16 mouse cellular contexts compared by ENCODE assay signal in the genomic region with DNA sequence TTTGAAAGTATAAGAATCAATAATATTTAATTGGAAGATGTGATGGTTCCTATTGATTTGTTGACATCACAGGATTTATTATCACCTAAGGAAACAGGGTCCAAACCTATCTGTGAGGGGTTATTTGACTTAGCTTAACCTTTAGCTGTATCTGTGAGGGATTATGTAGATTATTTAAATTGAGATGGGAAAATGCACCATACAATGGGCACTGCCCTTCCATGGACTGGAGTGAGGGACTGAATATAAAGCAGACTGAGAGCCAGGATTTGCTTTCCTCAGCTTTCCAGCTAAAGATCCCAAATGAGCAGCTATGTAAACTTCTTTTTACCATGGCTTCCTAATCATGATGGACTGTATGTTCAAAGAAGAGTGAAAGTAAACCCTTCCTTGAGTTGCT.
"Had no signal": no experiment of that assay in that cellular context is flagged by ENCODE, and none has a peak within 500 bp of the region (broad histone marks: within the 10 kb centered on the region; RNA-seq: fewer than 3 reads in every experiment).

No protein-coding gene starts in this region.

- H3K9ac ChIP-seq: neural tube, embryonic 13.5 days; neural tube, embryonic 15.5 days; stomach, embryonic 15.5 days had no signal

- H3K4me3 ChIP-seq: neural tube, embryonic 13.5 days; neural tube, embryonic 15.5 days; stomach, embryonic 15.5 days had no signal

- H3K4me2 ChIP-seq: neural tube, embryonic 13.5 days; neural tube, embryonic 15.5 days; stomach, embryonic 15.5 days had no signal

- H3K4me1 ChIP-seq: neural tube, embryonic 13.5 days; neural tube, embryonic 15.5 days; stomach, embryonic 15.5 days had no signal

- H3K27ac ChIP-seq: neural tube, embryonic 13.5 days; neural tube, embryonic 15.5 days; stomach, embryonic 15.5 days; stomach, postnatal 0 days had no signal

- DNase-seq: retina, postnatal 1 day; right cerebral cortex, adult 18-20 months; right cerebral cortex, postnatal 14 days; right cerebral cortex, postnatal 25 days; right cerebral cortex, postnatal 4 days; spleen, adult 18-20 months; thymus, adult 18-20 months; thymus, adult 2 months; thymus, postnatal 14 days; thymus, postnatal 25 days; thymus, postnatal 36 days; thymus, postnatal 4 days had no signal

- H3K9me3 ChIP-seq: neural tube, embryonic 13.5 days; neural tube, embryonic 15.5 days; stomach, embryonic 15.5 days had no signal

- H3K36me3 ChIP-seq: neural tube, embryonic 13.5 days; neural tube, embryonic 15.5 days; stomach, embryonic 15.5 days had no signal

- H3K27me3 ChIP-seq: neural tube, embryonic 13.5 days; neural tube, embryonic 15.5 days; stomach, embryonic 15.5 days had no signal
